Mouse (Mus musculus) liver, adult 2 months (tissue): ENCODE measurements at regions not wholly inside any gene's neighbourhood (a gene's known extent, or its start where the extent isn't known, plus 50 kb on each side); places are given as distances from the start of the nearest gene placed in this dataset.
"Not testable (repeated sequence)": the region's sequence is repeated elsewhere in the genome, so short reads cannot be mapped to it uniquely, and the experiment has no call there.

Experiments used
- DNase-seq: peaks from one replicate; pipeline ENCODE4 v3.0.0-alpha.2; 2011; ENCODE audit warnings: low read depth, low spot score; ENCODE audit errors: extremely low read depth
- H3K27ac ChIP-seq: fragments of 200-500 bp; replicated peaks from 2 replicates; pipeline ENCODE4 v1.5.1; 2012; ENCODE audit warnings: low read depth, mild to moderate bottlenecking, control low read depth, inconsistent platforms, low read length; ENCODE audit not compliant: insufficient read depth
- H3K27me3 ChIP-seq: fragments of 200-500 bp; 2 replicates; pipeline ENCODE4 v1.6.1; 2012; ENCODE audit warnings: mild to moderate bottlenecking, moderate library complexity, low read length, inconsistent platforms; ENCODE audit not compliant: control insufficient read depth, insufficient read depth
- H3K36me3 ChIP-seq: fragments of 200-500 bp; 2 replicates; pipeline ENCODE4 v1.6.1; 2012; ENCODE audit warnings: low read length, inconsistent platforms; ENCODE audit not compliant: control insufficient read depth, insufficient read depth
- H3K4me1 ChIP-seq: fragments of 200-500 bp; 2 replicates; pipeline ENCODE4 v1.6.1; 2011; ENCODE audit warnings: low read length; ENCODE audit not compliant: control insufficient read depth, insufficient read depth
- H3K4me3 ChIP-seq: fragments of 200-500 bp; 2 replicates; pipeline ENCODE4 v1.5.1; 2011; ENCODE audit warnings: low read depth, mild to moderate bottlenecking, control low read depth, low read length, moderate library complexity; ENCODE audit not compliant: insufficient read depth
- H3K79me2 ChIP-seq: fragments of 200-500 bp; 2 replicates; pipeline ENCODE4 v1.6.1; 2012; ENCODE audit warnings: inconsistent platforms, mild to moderate bottlenecking, low read length, moderate library complexity; ENCODE audit not compliant: control insufficient read depth, insufficient read depth
- H3K9ac ChIP-seq: fragments of 200-500 bp; 2 replicates; pipeline ENCODE4 v1.6.1; 2012; ENCODE audit warnings: low read depth, mild to moderate bottlenecking, control low read depth, inconsistent platforms, low read length
- CTCF ChIP-seq: fragments of 200-500 bp; IDR thresholded peaks from 2 replicates; pipeline ENCODE4 v1.5.1; 2011; ENCODE audit warnings: low read depth, low read length, control low read depth
- POLR2A ChIP-seq: fragments of 200-500 bp; IDR thresholded peaks from 2 replicates; pipeline ENCODE4 v1.6.1; 2011; ENCODE audit warnings: low read length, control low read depth; ENCODE audit not compliant: insufficient read depth; ENCODE audit errors: extremely low read depth
- WGBS: fragments of 180-500 bp; shearing (Covaris S2); methylation state at CpG from one replicate; pipeline ENCODE4 v1.1.7; 2018; 5-methylcytosine and 5-hydroxymethylcytosine counted together

DNA sequence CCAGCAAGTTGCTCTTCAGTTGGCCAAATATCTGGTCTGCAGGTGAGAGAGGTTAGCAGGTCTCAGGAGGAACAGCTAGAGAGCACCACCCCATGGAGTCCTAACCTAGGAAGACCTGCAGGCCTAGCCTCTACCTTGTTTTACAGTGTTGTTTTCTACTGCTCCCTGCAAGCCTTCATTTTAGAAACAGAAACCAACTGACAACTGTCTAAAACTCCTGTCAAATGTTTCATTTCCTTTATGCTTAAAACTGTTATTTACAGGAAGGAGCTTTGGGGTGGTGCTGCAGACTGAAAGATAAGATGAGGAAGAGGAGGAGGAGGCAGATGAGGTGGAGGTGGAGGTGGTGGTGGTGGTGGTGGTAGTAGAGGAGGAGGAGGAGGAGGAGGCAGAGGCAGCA is 96.6 kb upstream of the Selenop start:
- no peak for TF ChIP-seq CTCF
- TF ChIP-seq POLR2A = no peak
- no peaks in the 10 kb centered on the region for H3K79me2 ChIP-seq
- H3K9ac ChIP-seq = no peak overlapping the region
- H3K4me3 ChIP-seq = no peak overlapping the region
- DNase-seq = no peak
- H3K27ac ChIP-seq = no peak overlapping the region
- H3K36me3 ChIP-seq = no peaks in the 10 kb centered on the region
- no peaks in the 10 kb centered on the region for H3K4me1 ChIP-seq
- H3K27me3 ChIP-seq = no peaks in the 10 kb centered on the region

DNA sequence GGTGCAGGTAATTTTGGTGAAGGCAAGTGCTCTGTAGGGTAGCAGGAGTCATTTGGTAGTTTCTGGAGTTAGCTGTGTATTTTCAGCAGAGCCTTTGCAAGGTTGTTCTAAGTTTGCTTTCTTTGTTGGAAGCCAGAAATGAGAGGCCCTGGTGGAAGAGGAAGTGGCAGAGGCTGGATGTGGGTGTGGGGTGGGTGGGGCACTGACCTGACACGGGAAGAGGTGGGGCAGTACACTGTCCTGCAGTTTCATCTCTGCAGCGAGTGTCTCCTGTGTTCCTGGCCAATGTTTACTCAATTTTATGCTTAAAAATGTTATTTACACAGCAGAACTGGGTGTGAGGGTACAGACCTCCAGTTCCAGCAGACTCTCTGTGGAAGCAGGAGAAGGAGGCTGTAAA is 94.3 kb upstream of the Selenop start:
- H3K36me3 ChIP-seq = no peaks in the 10 kb centered on the region
- no peak for DNase-seq
- no peak overlapping the region for H3K4me3 ChIP-seq
- no peaks in the 10 kb centered on the region for H3K27me3 ChIP-seq
- H3K9ac ChIP-seq = no peak overlapping the region
- WGBS = 14% methylated on average over 2 of the region's 2 CpGs
- H3K79me2 ChIP-seq = no peaks in the 10 kb centered on the region
- H3K4me1 ChIP-seq = no peaks in the 10 kb centered on the region
- no peak overlapping the region for H3K27ac ChIP-seq
- TF ChIP-seq CTCF (no peak), POLR2A (no peak)

DNA sequence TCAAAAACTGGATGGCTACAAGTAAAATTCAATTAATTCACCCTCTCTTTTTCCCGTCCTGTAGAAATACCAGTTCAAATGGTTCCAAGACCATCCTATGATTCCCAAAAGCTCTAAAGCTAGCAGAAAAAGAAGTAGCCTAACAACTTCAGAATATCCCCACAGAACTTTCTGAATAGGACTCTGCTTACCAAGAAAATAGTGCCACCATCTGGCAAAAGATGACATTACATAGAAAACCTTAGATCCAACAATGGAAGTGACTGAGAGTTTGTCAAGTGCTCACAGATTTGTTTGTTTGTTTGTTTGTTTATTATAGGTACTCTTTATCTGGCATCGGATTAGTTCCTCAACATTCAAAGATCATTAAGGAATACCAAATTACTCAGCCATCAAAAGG is 93.5 kb upstream of the Selenop start:
- peak; percentile 32 for DNase-seq
- WGBS = 27% methylated on average over 2 of the region's 2 CpGs
- no peaks in the 10 kb centered on the region for H3K27me3 ChIP-seq

DNA sequence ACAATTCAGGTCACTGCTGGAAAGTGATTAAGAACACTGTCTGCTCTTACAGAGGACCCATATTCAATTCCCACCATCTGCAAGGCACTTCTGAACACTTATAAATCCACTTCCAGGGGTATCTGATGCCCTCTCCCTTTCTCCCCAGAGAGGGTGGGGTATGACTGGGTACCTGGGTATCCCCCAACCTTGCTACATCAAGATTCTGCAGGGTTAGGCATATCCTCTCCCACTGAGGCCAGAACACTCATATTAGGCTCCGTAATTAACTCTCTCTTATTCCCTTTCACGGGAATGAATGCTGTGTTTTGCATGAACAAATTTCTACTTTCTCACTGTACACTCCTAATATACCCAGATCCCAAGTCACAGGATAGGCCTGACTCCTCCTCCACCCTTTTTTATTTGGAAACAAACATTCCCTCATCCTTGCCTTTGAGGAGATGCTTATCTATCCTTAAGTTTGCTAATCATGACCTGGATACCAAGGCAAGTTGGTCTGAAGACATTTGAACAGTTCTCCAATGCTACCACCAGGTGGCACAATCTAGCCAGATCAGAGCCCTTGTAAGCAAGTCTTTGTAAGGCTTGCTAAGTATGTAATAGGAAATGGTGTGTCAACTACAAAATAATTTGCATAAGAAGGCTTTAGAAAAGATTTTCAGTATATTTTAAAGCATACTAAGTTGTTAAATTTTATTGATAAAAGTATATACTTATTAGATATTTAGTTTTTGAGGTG is 66.3 kb upstream of the Selenop start:
- TF ChIP-seq CTCF (peak; percentile 50), POLR2A (no peak)

More for the DNA sequence above, 93.5 kb upstream of the Selenop start:
- Histone ChIP-seq H3K36me3 (no peaks in the 10 kb centered on the region), H3K4me1 (no peaks in the 10 kb centered on the region), H3K27ac (no peak overlapping the region), H3K9ac (no peak overlapping the region), H3K4me3 (no peak overlapping the region), H3K79me2 (no peaks in the 10 kb centered on the region)
- no peak for TF ChIP-seq CTCF

DNA sequence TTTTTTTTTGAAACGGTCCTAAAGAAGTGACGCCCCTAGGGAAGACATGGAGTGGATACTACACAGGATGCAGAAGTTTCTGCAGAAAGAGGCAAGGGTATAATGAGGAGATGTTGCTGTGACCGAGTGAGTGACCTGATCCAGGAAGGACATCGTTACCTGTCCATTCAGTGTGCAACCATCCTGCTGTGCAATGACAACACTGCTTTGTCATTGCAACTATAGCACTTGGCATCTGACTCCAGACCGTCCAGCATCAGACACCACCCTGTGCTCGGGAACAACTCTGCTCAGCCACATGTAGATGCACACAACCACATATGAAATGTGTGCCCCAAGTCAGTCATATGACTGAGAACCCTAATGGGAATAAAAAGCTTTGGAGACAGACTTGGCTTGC is 62.8 kb upstream of the Selenop start:
- no peak overlapping the region for H3K27ac ChIP-seq
- no peaks in the 10 kb centered on the region for H3K4me1 ChIP-seq
- no peak for DNase-seq
- TF ChIP-seq POLR2A (no peak), CTCF (no peak)
- H3K79me2 ChIP-seq = no peaks in the 10 kb centered on the region
- H3K27me3 ChIP-seq = no peaks in the 10 kb centered on the region
- no peaks in the 10 kb centered on the region for H3K36me3 ChIP-seq
- 75% methylated on average over 6 of the region's 6 CpGs for WGBS
- H3K9ac ChIP-seq = no peak overlapping the region
- no peak overlapping the region for H3K4me3 ChIP-seq

More for the DNA sequence above, 66.3 kb upstream of the Selenop start:
- no peaks in the 10 kb centered on the region for H3K27me3 ChIP-seq
- H3K4me1 ChIP-seq = no peaks in the 10 kb centered on the region
- H3K27ac ChIP-seq = no peak overlapping the region
- DNase-seq = peak; percentile 74
- H3K4me3 ChIP-seq = no peak overlapping the region
- no peaks in the 10 kb centered on the region for H3K36me3 ChIP-seq
- H3K9ac ChIP-seq = no peak overlapping the region
- WGBS = 74% methylated on average over 2 of the region's 2 CpGs
- H3K79me2 ChIP-seq = no peaks in the 10 kb centered on the region

DNA sequence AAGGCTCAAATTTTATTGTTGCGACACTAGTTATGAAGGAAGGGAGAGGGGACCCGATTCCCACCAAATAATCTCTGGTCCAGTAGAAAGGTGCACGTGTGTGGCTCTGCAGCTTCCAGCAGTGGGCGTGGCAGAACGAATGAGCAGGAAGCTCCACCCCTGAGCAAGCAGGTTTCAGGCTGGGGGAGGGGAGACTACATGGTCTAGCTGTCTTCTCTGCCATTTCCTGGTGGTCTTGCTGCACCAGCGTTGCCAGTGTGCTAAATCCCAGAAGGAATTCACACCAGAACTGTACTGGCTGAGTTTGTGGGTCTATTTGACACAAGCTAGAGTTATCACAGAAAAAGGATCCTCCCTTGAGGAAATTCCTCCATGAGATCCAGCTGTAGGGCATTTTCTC is 62.3 kb upstream of the Selenop start:
- not testable (repeated sequence) for H3K79me2 ChIP-seq, H3K4me3 ChIP-seq, H3K4me1 ChIP-seq, DNase-seq, H3K36me3 ChIP-seq, H3K27ac ChIP-seq, H3K9ac ChIP-seq, H3K27me3 ChIP-seq
- 50% methylated on average over 6 of the region's 6 CpGs for WGBS
